Mouse (Mus musculus) midbrain, embryonic 10.5 days (tissue): ENCODE data around the gene Olfr998. TPM values are rescaled to one million over a fixed set of nuclear protein-coding genes. Genes with fewer than 3 reads are reported as not detected.
"Not testable (repeated sequence)": the region's sequence is repeated elsewhere in the genome, so short reads cannot be mapped to it uniquely, and the experiment has no call there.

Experiments
- DNase-seq: peaks from one replicate; pipeline ENCODE4 v3.0.0-alpha.2; 2017; ENCODE audit warnings: low spot score
- H3K27ac ChIP-seq: fragments of 300-500 bp; sonication (generic); replicated peaks from 2 replicates; pipeline ENCODE4 v1.5.1; 2016; ENCODE audit warnings: mild to moderate bottlenecking
- H3K27me3 ChIP-seq: fragments of 300-500 bp; sonication (generic); 2 replicates; pipeline ENCODE4 v1.6.1; 2016; ENCODE audit warnings: low read depth, mild to moderate bottlenecking; ENCODE audit not compliant: poor library complexity, severe bottlenecking
- H3K36me3 ChIP-seq: fragments of 300-500 bp; sonication (generic); 2 replicates; pipeline ENCODE4 v1.6.1; 2016; ENCODE audit warnings: mild to moderate bottlenecking, moderate library complexity
- H3K4me1 ChIP-seq: fragments of 300-500 bp; sonication (generic); 2 replicates; pipeline ENCODE4 v1.6.1; 2016
- H3K4me3 ChIP-seq: fragments of 300-500 bp; sonication (generic); 2 replicates; pipeline ENCODE4 v1.5.1; 2016; ENCODE audit warnings: mild to moderate bottlenecking, moderate library complexity
- H3K9me3 ChIP-seq: fragments of 300-500 bp; sonication (generic); replicated peaks from 2 replicates; pipeline ENCODE4 v1.6.1; 2016; ENCODE audit warnings: mild to moderate bottlenecking
- WGBS: fragments of 180-500 bp; shearing (Covaris S2); methylation state at CpG from one replicate; pipeline ENCODE4 v1.1.7; 2016; 5-methylcytosine and 5-hydroxymethylcytosine counted together
- polyA plus RNA-seq: library from polyadenylated mRNA; unstranded; fragments of >200 nt; fragmentation: Nextera tagmentation; extraction: Ambion mirVana; gene quantifications from 2 replicates; pipeline ENCODE4 v1.2.1, GENCODE M21; 2016

The Olfr998 gene
- not detected in 2 replicates for polyA plus RNA-seq

DNA sequence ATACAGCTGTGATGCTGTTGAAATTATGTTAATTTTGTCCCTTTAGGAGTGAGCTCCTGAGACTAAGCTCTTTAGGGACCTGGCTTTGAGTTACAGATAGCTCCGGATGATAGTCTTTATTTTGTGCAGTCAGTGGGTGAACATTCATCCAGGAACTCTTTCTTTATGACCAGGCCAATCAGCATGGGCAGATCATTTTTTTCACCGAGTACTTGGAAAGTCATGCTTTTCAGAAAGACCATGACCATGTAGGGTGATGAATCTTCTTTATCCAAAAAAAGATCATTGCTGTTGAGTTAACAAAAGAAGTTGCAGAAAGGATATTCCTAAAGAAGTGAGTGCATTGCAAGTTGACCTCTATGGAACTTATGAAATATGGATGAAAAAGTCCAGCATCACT lies at the start of gene Olfr998:
Olfr998 (plus strand) TSS at position 301 of the 400 bp plus-strand sequence.
- DNase-seq, H3K4me3 ChIP-seq, H3K36me3 ChIP-seq, H3K27ac ChIP-seq, H3K4me1 ChIP-seq, H3K27me3 ChIP-seq, H3K9me3 ChIP-seq: not testable (repeated sequence)
- WGBS, result 85% methylated on average over 2 of the region's 2 CpGs

DNA sequence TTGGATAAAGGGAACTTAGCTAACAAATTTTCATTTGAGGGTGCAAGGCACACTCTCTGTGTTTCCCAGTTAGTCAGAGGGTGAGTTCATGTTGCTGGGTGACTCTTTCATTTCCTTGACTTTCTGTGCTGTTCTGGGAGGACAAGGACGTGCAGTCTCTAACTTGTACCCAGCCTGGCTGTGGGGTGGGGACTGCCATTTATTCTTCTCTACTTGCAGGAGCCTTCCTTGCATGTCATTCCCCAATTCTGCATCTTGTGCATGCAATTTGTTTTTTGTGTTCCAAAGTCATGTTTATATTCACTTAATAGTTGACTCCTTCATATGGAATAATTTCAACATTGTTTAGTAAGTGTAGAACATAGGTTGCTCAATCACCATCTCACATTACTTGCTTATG lies 33.9 kb upstream of the Olfr998 start:
- Histone ChIP-seq H3K4me3 (no peak overlapping the region), H3K36me3 (no peaks in the 10 kb centered on the region), H3K27ac (no peak overlapping the region), H3K27me3 (no peaks in the 10 kb centered on the region), H3K4me1 (no peaks in the 10 kb centered on the region), H3K9me3 (no peaks in the 10 kb centered on the region)
- WGBS, result 78% methylated on average over 1 of the region's 1 CpGs
- no peak for DNase-seq

DNA sequence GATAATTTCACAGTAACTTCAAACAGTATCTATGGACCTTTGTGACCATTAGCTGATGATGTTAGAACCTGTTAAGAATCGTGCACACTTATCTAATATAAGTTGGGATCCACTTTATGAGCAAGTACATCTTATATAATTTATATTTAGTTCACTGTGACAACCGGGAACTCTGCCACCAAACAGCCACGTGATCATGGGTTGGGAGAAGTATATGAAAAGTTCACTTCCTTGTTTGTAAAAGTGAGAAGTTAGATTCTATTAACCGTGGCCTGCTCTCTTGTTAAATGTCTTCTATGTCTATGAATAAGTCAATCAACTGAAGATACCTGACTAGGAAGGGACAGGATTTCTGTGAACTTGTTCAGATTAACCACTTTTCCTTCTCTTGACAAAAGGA lies 28.5 kb upstream of the Olfr998 start:
- Histone ChIP-seq H3K9me3 (no peaks in the 10 kb centered on the region), H3K4me1 (no peaks in the 10 kb centered on the region), H3K4me3 (no peak overlapping the region), H3K36me3 (no peaks in the 10 kb centered on the region), H3K27ac (no peak overlapping the region), H3K27me3 (no peaks in the 10 kb centered on the region)
- no peak for DNase-seq
- WGBS, result 87% methylated on average over 4 of the region's 4 CpGs

DNA sequence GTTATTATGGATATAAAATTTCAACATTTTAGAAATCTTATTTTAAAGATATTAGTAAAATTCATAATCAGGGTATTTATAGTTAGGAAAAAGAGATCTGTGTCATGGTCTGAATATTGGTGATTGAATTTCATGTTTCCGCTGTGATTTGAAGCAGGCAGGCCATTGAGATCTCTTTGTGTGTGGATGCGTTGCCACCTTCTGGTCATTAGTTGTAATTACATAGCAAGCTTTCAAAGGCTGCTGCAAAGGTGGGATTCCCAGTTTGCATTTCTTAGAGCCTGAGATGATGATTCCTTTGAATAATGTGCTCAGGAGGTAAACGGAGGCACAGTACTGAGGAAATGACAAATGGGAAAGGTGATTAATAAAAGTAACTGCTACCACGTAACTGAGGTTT lies 27.6 kb upstream of the Olfr998 start:
- H3K9me3 ChIP-seq, result no peaks in the 10 kb centered on the region
- DNase-seq, result no peak
- H3K4me3 ChIP-seq, result no peak overlapping the region
- H3K36me3 ChIP-seq, result no peaks in the 10 kb centered on the region
- no peak overlapping the region for H3K27ac ChIP-seq
- WGBS, result 28% methylated on average over 4 of the region's 4 CpGs
- no peaks in the 10 kb centered on the region for H3K4me1 ChIP-seq
- H3K27me3 ChIP-seq, result no peaks in the 10 kb centered on the region

DNA sequence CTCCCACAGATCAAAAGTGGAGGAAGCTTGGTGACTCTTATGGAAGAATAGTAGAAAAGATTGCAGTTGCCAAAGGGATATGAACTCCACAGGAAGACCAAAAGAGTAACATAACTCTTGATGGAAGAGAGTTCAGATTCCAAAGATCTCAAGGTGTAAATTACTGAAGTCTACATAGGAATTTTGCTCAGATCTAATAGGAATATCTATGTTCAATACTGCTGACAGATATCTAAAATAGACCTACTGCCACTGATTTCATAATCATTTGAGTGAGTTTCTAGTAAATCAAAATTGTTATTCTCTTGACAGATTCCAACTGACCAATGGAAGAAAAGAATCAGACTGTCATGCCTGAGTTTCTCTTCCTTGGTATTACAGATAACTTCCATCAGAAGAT lies 9.8 kb upstream of the Olfr998 start, which contains the start of gene Olfr996:
Olfr996 (plus strand) TSS at position 301 of the 400 bp plus-strand sequence.
- Histone ChIP-seq H3K4me1 (no peaks in the 10 kb centered on the region), H3K36me3 (no peaks in the 10 kb centered on the region), H3K4me3 (no peak within 1 kb of the TSS), H3K27ac (no peak within 1 kb of the TSS), H3K27me3 (no peaks in the 10 kb centered on the region), H3K9me3 (no peaks in the 10 kb centered on the region)
- DNase-seq, result no peak

DNA sequence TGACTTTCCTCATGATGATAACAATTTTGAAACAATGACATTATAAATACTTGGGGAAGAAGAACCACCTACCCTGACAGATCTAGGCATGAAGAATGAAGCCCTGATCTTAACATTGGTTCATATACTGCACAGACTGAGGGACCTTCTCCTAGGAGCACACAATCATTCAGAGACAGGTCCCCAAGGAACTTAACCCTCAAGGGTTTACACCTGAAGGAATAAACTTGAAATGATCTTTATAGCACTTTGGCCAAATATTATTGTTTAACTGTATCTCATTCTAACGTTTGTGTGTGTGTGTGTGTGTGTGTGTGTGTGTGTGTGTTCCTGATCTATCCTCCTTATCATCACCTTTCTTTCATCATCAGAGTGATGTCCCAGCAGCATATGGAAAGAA lies 23.1 kb downstream of the Olfr998 start, which contains the start of gene Olfr1000:
Olfr1000 (minus strand) TSS at position 101 of the 400 bp plus-strand sequence.
- H3K4me3 ChIP-seq, result no peak within 1 kb of the TSS
- DNase-seq, result no peak
- H3K27ac ChIP-seq, result no peak within 1 kb of the TSS
- H3K9me3 ChIP-seq, result no peaks in the 10 kb centered on the region
- 74% methylated on average over 1 of the region's 1 CpGs for WGBS
- H3K27me3 ChIP-seq, result no peaks in the 10 kb centered on the region
- no peaks in the 10 kb centered on the region for H3K36me3 ChIP-seq
- H3K4me1 ChIP-seq, result no peaks in the 10 kb centered on the region

Other genes with a start within 250 kb of the Olfr998 start
- not detected in 2 replicates for gene Olfr987, start 249.6 kb upstream of the Olfr998 start, polyA plus RNA-seq
- gene Olfr988, start 225.7 kb upstream of the Olfr998 start, polyA plus RNA-seq, result not detected in 2 replicates
- not detected in 2 replicates for gene Olfr992, start 179.5 kb upstream of the Olfr998 start, polyA plus RNA-seq
- gene Olfr993, start 174.1 kb upstream of the Olfr998 start, polyA plus RNA-seq, result not detected in 2 replicates
- gene Olfr994, start 152.5 kb upstream of the Olfr998 start, polyA plus RNA-seq, result not detected in 2 replicates
- not detected in 2 replicates for gene Olfr995, start 145.3 kb upstream of the Olfr998 start, polyA plus RNA-seq
- gene 4833423E24Rik, start 69.9 kb upstream of the Olfr998 start, polyA plus RNA-seq, result 0.11 TPM in 1 of 2 replicates, not detected in the other
- not detected in 2 replicates for gene Olfr996, start 9.7 kb upstream of the Olfr998 start, polyA plus RNA-seq
- gene Olfr1000, start 23.0 kb downstream of the Olfr998 start, polyA plus RNA-seq, result not detected in 2 replicates
- gene Olfr1002, start 61.8 kb downstream of the Olfr998 start, polyA plus RNA-seq, result not detected in 2 replicates
- not detected in 2 replicates for gene Olfr154, start 75.5 kb downstream of the Olfr998 start, polyA plus RNA-seq
- gene Olfr1006, start 89.8 kb downstream of the Olfr998 start, polyA plus RNA-seq, result not detected in 2 replicates
- gene Olfr1008, start 100.5 kb downstream of the Olfr998 start, polyA plus RNA-seq, result not detected in 2 replicates
- not detected in 2 replicates for gene Olfr1009, start 126.5 kb downstream of the Olfr998 start, polyA plus RNA-seq
- gene Olfr1012, start 173.8 kb downstream of the Olfr998 start, polyA plus RNA-seq, result not detected in 2 replicates
- gene Olfr1013, start 178.2 kb downstream of the Olfr998 start, polyA plus RNA-seq, result not detected in 2 replicates
- not detected in 2 replicates for gene Olfr1014, start 183.8 kb downstream of the Olfr998 start, polyA plus RNA-seq
- gene Olfr1015, start 193.1 kb downstream of the Olfr998 start, polyA plus RNA-seq, result not detected in 2 replicates
- gene Olfr1016, start 213.6 kb downstream of the Olfr998 start, polyA plus RNA-seq, result not detected in 2 replicates
- gene Olfr1018, start 229.5 kb downstream of the Olfr998 start, polyA plus RNA-seq, result not detected in 2 replicates